Mouse (Mus musculus): ENCODE measurements at regions not wholly inside any gene's neighbourhood (a gene's known extent, or its start where the extent isn't known, plus 50 kb on each side); places are given as distances from the start of the nearest gene placed in this dataset.

DNA sequence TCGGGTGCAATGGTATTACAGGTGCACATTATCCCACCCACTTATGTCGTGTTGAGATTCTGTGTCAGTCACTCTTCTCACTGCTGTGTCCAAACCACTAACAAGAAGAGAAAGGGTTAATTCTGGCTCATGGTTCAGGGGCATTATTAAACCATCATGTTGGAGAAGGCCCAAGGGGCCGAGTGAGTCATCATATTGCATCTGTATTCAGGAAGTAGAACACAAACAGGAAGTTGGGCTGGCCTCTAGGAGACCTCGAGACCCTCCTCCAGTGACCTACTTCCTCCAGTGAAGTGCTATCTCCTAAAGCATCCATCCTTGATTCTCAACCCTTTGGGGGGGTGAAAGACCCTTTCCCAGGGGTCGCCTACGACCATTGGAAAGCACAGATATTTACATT, 154.8 kb upstream of the Mki67 start:
- Histone ChIP-seq H3K27me3 (ENCODE audit: control insufficient read depth in 1 of 2, insufficient read depth in 2 of 2, low read length in 2 of 2) (no peaks in the 10 kb centered on the region), H3K79me2 (ENCODE audit: control insufficient read depth, insufficient read depth, low read length, poor library complexity) (no peaks in the 10 kb centered on the region), H3K4me1 (ENCODE audit: control insufficient read depth in 1 of 2, insufficient read depth in 2 of 2, low read length in 2 of 2) (no peaks in the 10 kb centered on the region), H3K27ac (ENCODE audit: control insufficient read depth, low read depth, low read length) (no peak overlapping the region), H3K9ac (ENCODE audit: control insufficient read depth, low read depth, low read length, poor library complexity, severe bottlenecking) (no peak overlapping the region), H3K4me3 (ENCODE audit: control insufficient read depth in 1 of 2, insufficient read depth in 1 of 2, low read depth in 2 of 2, low read length in 2 of 2) (no peak overlapping the region), H3K36me3 (ENCODE audit: control insufficient read depth in 1 of 2, insufficient read depth in 2 of 2, low read length in 2 of 2) (no peaks in the 10 kb centered on the region), H3K9me3 (replicated peaks; ENCODE audit: insufficient read depth, low read length) (no peaks in the 10 kb centered on the region)
- peak; percentile 6 for DNase-seq (ENCODE audit: low read depth, low spot score)
- TF ChIP-seq ETS1 (IDR thresholded peaks at IDR 0.05; ENCODE audit: low read depth, low read length) (no peak), MEF2A (IDR thresholded peaks at IDR 0.05; ENCODE audit: extremely low read depth, insufficient replicate concordance, low read depth, low read length, poor library complexity, severe bottlenecking) (no peak), UBTF (IDR thresholded peaks at IDR 0.05; ENCODE audit: borderline replicate concordance, insufficient read depth, low read depth, low read length) (no peak), SIN3A (IDR thresholded peaks at IDR 0.05; ENCODE audit: low read length) (no peak), NELFE (IDR thresholded peaks at IDR 0.05; ENCODE audit: low read depth, low read length) (no peak), KAT2A (conservative IDR thresholded peaks at IDR 0.05; ENCODE audit: low read depth, low read length) (no peak), POLR2AphosphoS5 (IDR thresholded peaks at IDR 0.05; ENCODE audit: borderline replicate concordance, low read depth, low read length) (no peak), RAD21 (IDR thresholded peaks at IDR 0.05; ENCODE audit: low read depth, low read length) (no peak), CTCF (IDR thresholded peaks at IDR 0.05 in 2 of 3, conservative IDR thresholded peaks at IDR 0.05 in 1 of 3; ENCODE audit: control insufficient read depth in 1 of 3, insufficient read depth in 1 of 3, low read depth in 2 of 3, low read length in 3 of 3, poor library complexity in 1 of 3, severe bottlenecking in 1 of 3) (no peak), ZC3H11A (IDR thresholded peaks at IDR 0.05; ENCODE audit: low read depth, low read length) (no peak), MXI1 (IDR thresholded peaks at IDR 0.05; ENCODE audit: low read depth, low read length) (no peak)

DNA sequence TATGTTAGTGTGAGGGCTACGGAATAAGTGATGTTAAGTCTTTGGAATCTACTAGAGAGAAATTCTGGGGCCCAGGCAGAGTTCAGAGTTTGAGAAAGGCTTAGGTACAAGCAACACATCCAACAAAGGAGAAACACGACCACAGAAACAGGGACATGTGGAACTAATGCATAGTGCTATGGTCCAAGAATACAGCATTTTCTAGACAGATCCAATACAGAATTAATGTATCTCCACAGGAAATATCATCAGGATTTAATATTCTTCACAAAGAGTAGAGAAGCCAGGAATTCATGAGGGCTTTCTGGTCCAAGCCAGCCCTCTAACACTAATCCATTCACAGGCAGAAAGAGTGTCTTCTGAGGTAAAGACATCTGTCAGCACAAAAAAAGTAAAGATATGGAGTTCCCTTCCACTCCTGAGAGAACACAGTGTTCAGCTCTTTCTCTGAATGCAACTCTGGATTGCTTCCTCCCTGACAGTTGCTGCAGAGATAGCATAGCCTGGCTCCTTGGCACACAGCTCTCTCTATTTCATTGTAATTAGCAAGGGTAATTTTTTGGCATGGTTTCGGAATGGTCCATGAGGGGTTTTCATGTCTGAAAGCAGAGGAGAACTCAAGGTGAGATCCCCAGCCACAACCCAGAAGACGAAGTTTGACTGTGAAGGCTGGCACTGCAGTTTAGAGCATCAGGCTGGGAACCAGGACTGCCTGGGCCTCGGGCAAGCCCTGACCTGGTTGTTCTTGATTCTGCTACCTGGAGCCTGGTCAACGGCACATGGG, 161.1 kb upstream of the Mki67 start:
- Histone ChIP-seq H3K27ac (ENCODE audit: control insufficient read depth, low read depth, low read length) (no peak overlapping the region), H3K4me3 (ENCODE audit: control insufficient read depth in 1 of 2, insufficient read depth in 1 of 2, low read depth in 2 of 2, low read length in 2 of 2) (no peak overlapping the region), H3K79me2 (ENCODE audit: control insufficient read depth, insufficient read depth, low read length, poor library complexity) (no peaks in the 10 kb centered on the region), H3K27me3 (ENCODE audit: control insufficient read depth in 1 of 2, insufficient read depth in 2 of 2, low read length in 2 of 2) (no peaks in the 10 kb centered on the region), H3K36me3 (ENCODE audit: control insufficient read depth in 1 of 2, insufficient read depth in 2 of 2, low read length in 2 of 2) (no peaks in the 10 kb centered on the region), H3K4me1 (ENCODE audit: control insufficient read depth in 1 of 2, insufficient read depth in 2 of 2, low read length in 2 of 2) (no peaks in the 10 kb centered on the region), H3K9me3 (replicated peaks; ENCODE audit: insufficient read depth, low read length) (no peaks in the 10 kb centered on the region), H3K9ac (ENCODE audit: control insufficient read depth, low read depth, low read length, poor library complexity, severe bottlenecking) (no peak overlapping the region)
- no peak for DNase-seq (ENCODE audit: low read depth, low spot score)
- TF ChIP-seq HCFC1 (IDR thresholded peaks at IDR 0.05; ENCODE audit: low read depth, low read length) (no peak), RCOR1 (IDR thresholded peaks at IDR 0.05; ENCODE audit: low read depth, low read length) (no peak), MEF2A (IDR thresholded peaks at IDR 0.05; ENCODE audit: extremely low read depth, insufficient replicate concordance, low read depth, low read length, poor library complexity, severe bottlenecking) (no peak), GABPA (IDR thresholded peaks at IDR 0.05; ENCODE audit: low read depth, low read length) (no peak), TBP (IDR thresholded peaks at IDR 0.05; ENCODE audit: low read depth, low read length) (no peak), GATA1 (IDR thresholded peaks at IDR 0.05; ENCODE audit: low read depth, low read length) (no peak), NELFE (IDR thresholded peaks at IDR 0.05; ENCODE audit: low read depth, low read length) (no peak), BHLHE40 (IDR thresholded peaks at IDR 0.05; ENCODE audit: borderline replicate concordance, low read depth, low read length) (no peak), SIN3A (IDR thresholded peaks at IDR 0.05; ENCODE audit: low read length) (no peak), JUND (IDR thresholded peaks at IDR 0.05; ENCODE audit: low read depth, low read length) (no peak), KAT2A (conservative IDR thresholded peaks at IDR 0.05; ENCODE audit: low read depth, low read length) (no peak), CHD1 (IDR thresholded peaks at IDR 0.05; ENCODE audit: low read depth, low read length) (no peak), MAZ (IDR thresholded peaks at IDR 0.05; ENCODE audit: low read depth, low read length) (no peak), ZKSCAN1 (IDR thresholded peaks at IDR 0.05; ENCODE audit: low read depth, low read length) (no peak), USF2 (IDR thresholded peaks at IDR 0.05; ENCODE audit: borderline replicate concordance in 1 of 2, insufficient read depth in 1 of 2, low read depth in 1 of 2, low read length in 2 of 2) (no peak), ZNF384 (IDR thresholded peaks at IDR 0.05; ENCODE audit: low read depth, low read length) (no peak), POLR2AphosphoS5 (IDR thresholded peaks at IDR 0.05; ENCODE audit: borderline replicate concordance, low read depth, low read length) (no peak), TAL1 (IDR thresholded peaks at IDR 0.05; ENCODE audit: low read length) (no peak)

All from MEL (cell line).